Mouse (Mus musculus) embryonic fibroblast, embryonic 13.5 days (primary cell): ENCODE results near the gene Pold2.

Experiments used
- CTCF ChIP-seq: IDR thresholded peaks from 2 replicates; pipeline ENCODE4 v1.5.1; 2011; ENCODE audit warnings: mild to moderate bottlenecking, control low read depth, low read length, moderate library complexity, borderline replicate concordance; ENCODE audit not compliant: insufficient read depth
- POLR2A ChIP-seq: IDR thresholded peaks from 2 replicates; pipeline ENCODE4 v1.6.1; 2011; ENCODE audit warnings: low read depth, mild to moderate bottlenecking, control low read depth, low read length, moderate library complexity

GRCm38 (mm10) chr11:5893807-5894206, 15.7 kb upstream of the Pold2 start:
- TF ChIP-seq CTCF (no peak), POLR2A (no peak)
